Mouse (Mus musculus): ENCODE data around the gene Cyp11a1. TPM values are rescaled to one million over a fixed set of nuclear protein-coding genes. Genes with fewer than 3 reads are reported as not detected.

Cyp11a1 gene
- polyA plus RNA-seq, 1 experiment, result 0.45 TPM

- peak; percentile 51 for TF ChIP-seq CTCF (IDR thresholded peaks at IDR 0.05; ENCODE audit: low read depth, low read length)
- TF ChIP-seq POLR2A (IDR thresholded peaks at IDR 0.05; ENCODE audit: insufficient read depth, low read length), result no peak
- no peak for TF ChIP-seq EP300 (IDR thresholded peaks at IDR 0.05; ENCODE audit: insufficient read depth, low read depth, low read length)
- Histone ChIP-seq H3K9ac (ENCODE audit: low read depth, poor library complexity, severe bottlenecking) (0 out of 2 replicates have a peak overlapping the region, but pooled peaks have one; percentile 3), H3K27me3 (ENCODE audit: control insufficient read depth, insufficient read depth, low read length, poor library complexity, severe bottlenecking) (no peaks in the 10 kb centered on the region), H3K4me3 (ENCODE audit: low read depth, low read length) (peak overlapping the region; percentile 61), H3K36me3 (ENCODE audit: control insufficient read depth, insufficient read depth, low read length, poor library complexity, severe bottlenecking) (no peaks in the 10 kb centered on the region), H3K27ac (ENCODE audit: insufficient read depth, low read length) (no peak overlapping the region), H3K4me1 (ENCODE audit: control insufficient read depth, insufficient read depth, low read length) (no peaks in the 10 kb centered on the region), H3K9me3 (replicated peaks; ENCODE audit: control insufficient read depth, insufficient read depth, low read length, poor library complexity, severe bottlenecking) (no peaks in the 10 kb centered on the region)
Measured at GRCm38 (mm10) chr9:57998032-57998659, 8.1 kb upstream of the Cyp11a1 start.

GRCm38 (mm10) chr9:57998685-57999084 is 7.5 kb upstream of the Cyp11a1 start:
- no peak for TF ChIP-seq EP300 (IDR thresholded peaks at IDR 0.05; ENCODE audit: insufficient read depth, low read depth, low read length)
- TF ChIP-seq POLR2A (IDR thresholded peaks at IDR 0.05; ENCODE audit: insufficient read depth, low read length), result no peak
- TF ChIP-seq CTCF (IDR thresholded peaks at IDR 0.05; ENCODE audit: low read depth, low read length), result no peak
- no peaks in the 10 kb centered on the region for H3K9me3 ChIP-seq (replicated peaks; ENCODE audit: control insufficient read depth, insufficient read depth, low read length, poor library complexity, severe bottlenecking)
- no peaks in the 10 kb centered on the region for H3K4me1 ChIP-seq (ENCODE audit: control insufficient read depth, insufficient read depth, low read length)
- no peak overlapping the region for H3K9ac ChIP-seq (ENCODE audit: low read depth, poor library complexity, severe bottlenecking)
- H3K27ac ChIP-seq (ENCODE audit: insufficient read depth, low read length), result no peak overlapping the region
- H3K27me3 ChIP-seq (ENCODE audit: control insufficient read depth, insufficient read depth, low read length, poor library complexity, severe bottlenecking), result no peaks in the 10 kb centered on the region
- no peaks in the 10 kb centered on the region for H3K36me3 ChIP-seq (ENCODE audit: control insufficient read depth, insufficient read depth, low read length, poor library complexity, severe bottlenecking)
- H3K4me3 ChIP-seq (ENCODE audit: low read depth, low read length), result no peak overlapping the region

DNA sequence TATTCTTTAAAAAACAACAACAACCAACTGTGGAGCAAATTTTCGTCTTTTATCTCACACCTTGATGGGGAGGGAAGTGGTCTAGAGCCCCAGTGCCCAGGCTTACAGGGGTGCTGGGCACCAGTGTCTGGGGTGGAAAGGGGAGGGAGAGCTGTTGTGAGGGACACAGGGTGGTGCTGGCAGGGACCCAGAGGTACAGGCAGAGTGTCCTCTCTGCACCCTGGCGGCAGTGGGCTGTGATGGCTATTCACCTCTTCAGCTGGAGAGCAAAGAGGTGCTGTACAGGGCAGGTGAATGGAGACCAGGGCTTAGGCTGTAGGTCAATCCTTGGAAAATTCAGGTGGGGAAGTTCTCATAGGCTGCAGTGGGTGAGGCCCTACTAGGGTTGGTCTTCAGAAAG is 6.5 kb upstream of the Cyp11a1 start:
- Histone ChIP-seq H3K9me3 (replicated peaks; ENCODE audit: control insufficient read depth, insufficient read depth, low read length, poor library complexity, severe bottlenecking) (peaks cover 6% of the 10 kb centered on the region; the same call in 1 of the 2 replicates), H3K36me3 (ENCODE audit: control insufficient read depth, insufficient read depth, low read length, poor library complexity, severe bottlenecking) (no peaks in the 10 kb centered on the region), H3K27me3 (ENCODE audit: control insufficient read depth, insufficient read depth, low read length, poor library complexity, severe bottlenecking) (no peaks in the 10 kb centered on the region), H3K4me1 (ENCODE audit: control insufficient read depth, insufficient read depth, low read length) (no peaks in the 10 kb centered on the region), H3K9ac (ENCODE audit: low read depth, poor library complexity, severe bottlenecking) (no peak overlapping the region), H3K27ac (ENCODE audit: insufficient read depth, low read length) (no peak overlapping the region), H3K4me3 (ENCODE audit: low read depth, low read length) (no peak overlapping the region)
- TF ChIP-seq CTCF (IDR thresholded peaks at IDR 0.05; ENCODE audit: low read depth, low read length) (no peak), POLR2A (IDR thresholded peaks at IDR 0.05; ENCODE audit: insufficient read depth, low read length) (no peak), EP300 (IDR thresholded peaks at IDR 0.05; ENCODE audit: insufficient read depth, low read depth, low read length) (no peak)

GRCm38 (mm10) chr9:58003272-58003671 is 2.9 kb upstream of the Cyp11a1 start:
- Histone ChIP-seq H3K36me3 (ENCODE audit: control insufficient read depth, insufficient read depth, low read length, poor library complexity, severe bottlenecking) (no peaks in the 10 kb centered on the region), H3K4me3 (ENCODE audit: low read depth, low read length) (no peak overlapping the region), H3K27me3 (ENCODE audit: control insufficient read depth, insufficient read depth, low read length, poor library complexity, severe bottlenecking) (no peaks in the 10 kb centered on the region), H3K4me1 (ENCODE audit: control insufficient read depth, insufficient read depth, low read length) (no peaks in the 10 kb centered on the region), H3K27ac (ENCODE audit: insufficient read depth, low read length) (peak overlapping the region; percentile 66), H3K9me3 (replicated peaks; ENCODE audit: control insufficient read depth, insufficient read depth, low read length, poor library complexity, severe bottlenecking) (peaks cover 14% of the 10 kb centered on the region), H3K9ac (ENCODE audit: low read depth, poor library complexity, severe bottlenecking) (no peak overlapping the region)
- peak; percentile 79 for TF ChIP-seq EP300 (IDR thresholded peaks at IDR 0.05; ENCODE audit: insufficient read depth, low read depth, low read length)
- TF ChIP-seq CTCF (IDR thresholded peaks at IDR 0.05; ENCODE audit: low read depth, low read length), result no peak

DNA sequence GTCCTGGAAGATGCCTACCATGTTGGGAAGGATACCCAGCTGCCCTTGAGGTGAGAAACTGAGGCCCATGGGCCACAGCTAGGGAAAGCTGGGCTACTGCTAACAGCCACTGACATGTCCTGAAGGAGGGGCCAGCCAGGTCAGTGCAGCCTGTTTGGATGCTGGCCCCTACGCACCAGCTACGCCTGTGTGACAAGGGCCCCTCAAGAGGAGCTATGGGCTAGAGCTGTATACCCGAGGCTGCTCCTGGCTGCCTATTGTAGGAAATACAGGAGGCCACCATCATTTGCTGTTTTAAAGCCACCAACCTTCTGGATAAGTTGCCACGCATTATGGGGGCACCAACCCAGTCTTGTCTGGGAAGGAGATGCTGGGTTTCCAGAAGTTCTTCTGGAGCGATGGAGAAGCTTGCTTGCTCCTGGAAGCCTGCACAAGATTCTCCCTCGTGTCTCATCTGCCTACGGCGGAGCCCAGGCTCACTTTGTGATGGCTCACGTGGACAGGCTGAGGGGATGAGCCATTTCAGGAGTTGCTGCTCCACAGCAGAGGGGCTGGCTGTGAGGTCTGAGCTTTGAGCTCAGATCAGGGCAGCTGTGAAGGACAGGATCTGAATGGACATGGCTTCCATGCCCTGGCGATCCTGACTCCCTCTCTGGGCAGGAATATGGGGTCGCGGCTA is 2.3 kb downstream of the Cyp11a1 start:
- peak overlapping the region; percentile 32 for H3K4me3 ChIP-seq (ENCODE audit: low read depth, low read length)
- no peaks in the 10 kb centered on the region for H3K36me3 ChIP-seq (ENCODE audit: control insufficient read depth, insufficient read depth, low read length, poor library complexity, severe bottlenecking)
- peak overlapping the region; percentile 39; the same call in 1 of the 2 replicates for H3K27ac ChIP-seq (ENCODE audit: insufficient read depth, low read length)
- H3K27me3 ChIP-seq (ENCODE audit: control insufficient read depth, insufficient read depth, low read length, poor library complexity, severe bottlenecking), result no peaks in the 10 kb centered on the region
- H3K9me3 ChIP-seq (replicated peaks; ENCODE audit: control insufficient read depth, insufficient read depth, low read length, poor library complexity, severe bottlenecking), result peaks cover 14% of the 10 kb centered on the region
- H3K9ac ChIP-seq (ENCODE audit: low read depth, poor library complexity, severe bottlenecking), result peak overlapping the region; percentile 27; the same call in 1 of the 2 replicates
- H3K4me1 ChIP-seq (ENCODE audit: control insufficient read depth, insufficient read depth, low read length), result peaks cover 12% of the 10 kb centered on the region
- no peak for TF ChIP-seq POLR2A (IDR thresholded peaks at IDR 0.05; ENCODE audit: insufficient read depth, low read length)
- no peak for TF ChIP-seq CTCF (IDR thresholded peaks at IDR 0.05; ENCODE audit: low read depth, low read length)
- TF ChIP-seq EP300 (IDR thresholded peaks at IDR 0.05; ENCODE audit: insufficient read depth, low read depth, low read length), result no peak

GRCm38 (mm10) chr9:58009015-58009362 is 2.8 kb downstream of the Cyp11a1 start:
- Histone ChIP-seq H3K4me1 (ENCODE audit: control insufficient read depth, insufficient read depth, low read length) (peaks cover 12% of the 10 kb centered on the region), H3K27ac (ENCODE audit: insufficient read depth, low read length) (peak overlapping the region; percentile 39; the same call in 1 of the 2 replicates), H3K36me3 (ENCODE audit: control insufficient read depth, insufficient read depth, low read length, poor library complexity, severe bottlenecking) (no peaks in the 10 kb centered on the region), H3K9me3 (replicated peaks; ENCODE audit: control insufficient read depth, insufficient read depth, low read length, poor library complexity, severe bottlenecking) (peaks cover 14% of the 10 kb centered on the region), H3K27me3 (ENCODE audit: control insufficient read depth, insufficient read depth, low read length, poor library complexity, severe bottlenecking) (no peaks in the 10 kb centered on the region), H3K9ac (ENCODE audit: low read depth, poor library complexity, severe bottlenecking) (0 out of 2 replicates have a peak overlapping the region, but pooled peaks have one; percentile 27), H3K4me3 (ENCODE audit: low read depth, low read length) (peak overlapping the region; percentile 32)
- no peak for TF ChIP-seq POLR2A (IDR thresholded peaks at IDR 0.05; ENCODE audit: insufficient read depth, low read length)
- no peak for TF ChIP-seq CTCF (IDR thresholded peaks at IDR 0.05; ENCODE audit: low read depth, low read length)
- TF ChIP-seq EP300 (IDR thresholded peaks at IDR 0.05; ENCODE audit: insufficient read depth, low read depth, low read length), result peak; percentile 72; the same call in 1 of the 2 replicates
